Mouse (Mus musculus) CH12.LX (cell line): ENCODE results near the gene Opcml. TPM values are rescaled to one million over a fixed set of nuclear protein-coding genes. Genes with fewer than 3 reads are reported as not detected.

Experiments used
- DNase-seq: peaks from one replicate; pipeline ENCODE4 v3.0.0-alpha.2; 2013; ENCODE audit errors: extremely low read depth
- H3K27ac ChIP-seq: 2 replicates; pipeline ENCODE4 v1.5.1; 2012; ENCODE audit warnings: low read depth, mild to moderate bottlenecking, control low read depth, moderate library complexity; ENCODE audit not compliant: insufficient read depth
- H3K27me3 ChIP-seq: replicated peaks from 2 replicates; pipeline ENCODE3; 2012; ENCODE audit warnings: inconsistent platforms
- H3K36me3 ChIP-seq, 2 experiments: replicated peaks in 1 of 2; 2 replicates each; pipeline versions ENCODE3 to v1.6.1; 2012; ENCODE audit warnings: inconsistent platforms in 1 of 2, low read length in 1 of 2, mild to moderate bottlenecking in 1 of 2, mixed read lengths in 1 of 2, moderate library complexity in 1 of 2; ENCODE audit not compliant: control insufficient read depth in 1 of 2, insufficient read depth in 1 of 2
- H3K4me1 ChIP-seq, 2 experiments: 2 replicates each; pipeline ENCODE4 v1.6.1; 2012; ENCODE audit warnings: inconsistent platforms in 1 of 2, moderate library complexity in 1 of 2; ENCODE audit not compliant: insufficient read depth in 2 of 2, control insufficient read depth in 1 of 2
- H3K4me2 ChIP-seq: 2 replicates; pipeline ENCODE4 v1.6.1; 2012; ENCODE audit warnings: low read depth, mild to moderate bottlenecking, control low read depth; ENCODE audit not compliant: poor library complexity, insufficient read depth, severe bottlenecking
- H3K4me3 ChIP-seq, 3 experiments: fragments of 150-350 bp in 1 of 3; sonication (generic) in 1 of 3; replicated peaks in 1 of 3; 2 replicates each; pipeline versions ENCODE3 to v1.5.1; 2011 to 2012; ENCODE audit warnings: low read depth in 2 of 3, low read length in 2 of 3, mild to moderate bottlenecking in 2 of 3, moderate library complexity in 2 of 3, control low read depth in 1 of 3, improper control_type of control experiment in 1 of 3, inconsistent platforms in 1 of 3, mixed read lengths in 1 of 3; ENCODE audit not compliant: poor library complexity in 1 of 3
- H3K79me2 ChIP-seq: replicated peaks from 2 replicates; pipeline ENCODE4 v1.6.1; 2012; ENCODE audit warnings: mild to moderate bottlenecking, moderate library complexity; ENCODE audit not compliant: control insufficient read depth, poor library complexity, insufficient read depth, severe bottlenecking; ENCODE audit errors: extremely low read depth
- H3K9ac ChIP-seq: 2 replicates; pipeline ENCODE4 v1.6.1; 2012; ENCODE audit warnings: low read depth, mild to moderate bottlenecking, control low read depth, moderate library complexity; ENCODE audit not compliant: insufficient read depth
- H3K9me3 ChIP-seq: replicated peaks from 2 replicates; pipeline ENCODE3; 2012; ENCODE audit warnings: low read length, inconsistent platforms, mixed read lengths
- CHD2 ChIP-seq: IDR thresholded peaks from 2 replicates; pipeline ENCODE4 v1.6.1; 2011; ENCODE audit warnings: low read length, improper control_type of control experiment
- E2F4 ChIP-seq: IDR thresholded peaks from 2 replicates; pipeline ENCODE4 v1.6.1; 2011; ENCODE audit warnings: low read depth, low read length, improper control_type of control experiment; ENCODE audit not compliant: insufficient replicate concordance
- ETS1 ChIP-seq: conservative IDR thresholded peaks from 2 replicates; pipeline ENCODE4 v1.6.1; 2012; ENCODE audit warnings: low read depth, mild to moderate bottlenecking, inconsistent platforms, low read length, improper control_type of control experiment, moderate library complexity
- GABPA ChIP-seq: IDR thresholded peaks from 2 replicates; pipeline ENCODE4 v1.6.1; 2012; ENCODE audit warnings: low read depth, low read length, improper control_type of control experiment, inconsistent platforms; ENCODE audit not compliant: insufficient replicate concordance
- HCFC1 ChIP-seq: IDR thresholded peaks from 2 replicates; pipeline ENCODE4 v1.6.1; 2012; ENCODE audit warnings: low read depth, mild to moderate bottlenecking, inconsistent platforms, low read length, improper control_type of control experiment
- IRF4 ChIP-seq: IDR thresholded peaks from 2 replicates; pipeline ENCODE4 v1.6.1; 2014; ENCODE audit warnings: low read depth, mild to moderate bottlenecking, inconsistent platforms, low read length, improper control_type of control experiment
- KAT2A ChIP-seq: IDR thresholded peaks from 2 replicates; pipeline ENCODE4 v1.6.1; 2012; ENCODE audit warnings: low read length, improper control_type of control experiment, inconsistent platforms; ENCODE audit not compliant: insufficient replicate concordance
- MAFK ChIP-seq: IDR thresholded peaks from 2 replicates; pipeline ENCODE4 v1.6.1; 2011; ENCODE audit warnings: low read length, improper control_type of control experiment; ENCODE audit not compliant: insufficient replicate concordance
- MYC ChIP-seq: IDR thresholded peaks from 2 replicates; pipeline ENCODE4 v1.6.1; 2011; ENCODE audit warnings: low read depth, mild to moderate bottlenecking, improper control_type of control experiment, low read length
- PAX5 ChIP-seq: IDR thresholded peaks from 2 replicates; pipeline ENCODE4 v1.6.1; 2012; ENCODE audit warnings: low read length, inconsistent platforms, mixed read lengths
- POLR2A ChIP-seq: IDR thresholded peaks from 2 replicates; pipeline ENCODE4 v1.6.1; 2011; ENCODE audit warnings: low read depth, mild to moderate bottlenecking, improper control_type of control experiment, low read length
- RCOR1 ChIP-seq: conservative IDR thresholded peaks from 2 replicates; pipeline ENCODE4 v1.6.1; 2012; ENCODE audit warnings: low read depth, mild to moderate bottlenecking, inconsistent platforms, low read length, improper control_type of control experiment
- SMC3 ChIP-seq: IDR thresholded peaks from 2 replicates; pipeline ENCODE4 v1.6.1; 2011; ENCODE audit warnings: low read depth, low read length, improper control_type of control experiment
- ZMIZ1 ChIP-seq: IDR thresholded peaks from 2 replicates; pipeline ENCODE4 v1.6.1; 2012; ENCODE audit warnings: low read depth, mild to moderate bottlenecking, inconsistent platforms, low read length, improper control_type of control experiment
- dilution Hi-C: fragments of 300-500 bp; cut with MboI; formaldehyde crosslinking; loops from 2 replicates; pipeline ENCODE4 v1.14.3; 2020; ENCODE audit warnings: low sequenced_read_pairs; ENCODE audit not compliant: extremely low pct_unique_long_range_greater_than_20kb, extremely low pct_ligation_motif_present
- in situ Hi-C: fragments of 300-500 bp; cut with MboI; formaldehyde crosslinking; loops from 3 replicates; pipeline ENCODE4 v1.14.3; 2019; ENCODE audit warnings: low sequenced_read_pairs, low pct_ligation_motif_present, low pct_unique_long_range_greater_than_20kb, mixed read lengths
- polyA plus RNA-seq: library from polyadenylated mRNA; unstranded; fragments of >175 nt; gene quantifications from 2 replicates; pipeline ENCODE4 v1.2.1, GENCODE M21; 2012; ENCODE audit warnings: low read depth; ENCODE audit not compliant: insufficient read length
- total RNA-seq, 2 experiments: library from RNA; depleted of rRNA; stranded (reverse); fragments of 300-350 nt in 1 of 2; fragments of >200 nt in 1 of 2; gene quantifications; 2 replicates each; pipeline ENCODE4 v1.2.3; 2012 to 2014

Gene Opcml
- total and polyA plus RNA-seq, 3 experiments, result 0.34 to 0.60 TPM; not detected in 1

- dilution Hi-C loops, result no loop called here
- Histone ChIP-seq H3K4me3 (no peak overlapping the region), H3K9me3 (peaks cover 5% of the 10 kb centered on the region), H3K9ac (no peak overlapping the region), H3K27ac (no peak overlapping the region)
- DNase-seq, result no peak
- TF ChIP-seq HCFC1 (no peak), ZMIZ1 (no peak)
- TF ChIP-seq, all 38 proteins: peak for 0
- no peaks in the 10 kb centered on the region for H3K27me3 ChIP-seq
- no peaks in the 10 kb centered on the region for H3K79me2 ChIP-seq
- no peaks in the 10 kb centered on the region for H3K4me1 ChIP-seq
- H3K36me3 ChIP-seq, result no peaks in the 10 kb centered on the region
- in situ Hi-C loops, result no loop called here
- H3K4me2 ChIP-seq, result no peak overlapping the region
Measured at GRCm38 (mm10) chr9:28683951-28684470, 893.4 kb downstream of the Opcml start.

- in situ Hi-C loops, result no loop called here
- no peak for TF ChIP-seq ZMIZ1
- no peak for TF ChIP-seq CHD2
- no peak for TF ChIP-seq MYC
- TF ChIP-seq RCOR1, result no peak
- TF ChIP-seq ETS1, result no peak
- no peak for TF ChIP-seq E2F4
- no peak for TF ChIP-seq GABPA
- TF ChIP-seq IRF4, result no peak
- TF ChIP-seq SMC3, result no peak
- no peak for TF ChIP-seq PAX5
- TF ChIP-seq KAT2A, result no peak
- Histone ChIP-seq H3K4me1 (no peaks in the 10 kb centered on the region), H3K36me3 (no peaks in the 10 kb centered on the region), H3K79me2 (no peaks in the 10 kb centered on the region), H3K27me3 (no peaks in the 10 kb centered on the region), H3K4me3 (no peak overlapping the region), H3K27ac (no peak overlapping the region), H3K4me2 (no peak overlapping the region), H3K9ac (no peak overlapping the region), H3K9me3 (peaks cover 13% of the 10 kb centered on the region)
- DNase-seq, result no peak
- dilution Hi-C loops, result no loop called here
Measured at GRCm38 (mm10) chr9:28686942-28687611, 896.5 kb downstream of the Opcml start.

- no peaks in the 10 kb centered on the region for H3K4me1 ChIP-seq
- no peak overlapping the region for H3K4me3 ChIP-seq
- H3K27ac ChIP-seq, result no peak overlapping the region
- H3K36me3 ChIP-seq, result no peaks in the 10 kb centered on the region
- dilution Hi-C loops, result no loop called here
- TF ChIP-seq MAFK (no peak), PAX5 (no peak), POLR2A (no peak), MYC (no peak)
- DNase-seq, result no peak
- no peak overlapping the region for H3K9ac ChIP-seq
- in situ Hi-C loops, result no loop called here
- peaks cover 17% of the 10 kb centered on the region for H3K9me3 ChIP-seq
- H3K4me2 ChIP-seq, result no peak overlapping the region
- H3K79me2 ChIP-seq, result no peaks in the 10 kb centered on the region
- no peaks in the 10 kb centered on the region for H3K27me3 ChIP-seq
Measured at GRCm38 (mm10) chr9:28690134-28690533, 899.6 kb downstream of the Opcml start.
